Mouse (Mus musculus) G1E (cell line): Measurements from ENCODE around the gene Tspo.

ENCODE experiments used
- CTCF ChIP-seq: IDR thresholded peaks from 2 replicates; pipeline ENCODE4 v1.5.1; 2012; ENCODE audit warnings: low read depth, low read length, inconsistent platforms, mixed read lengths
- GATA1 ChIP-seq: IDR thresholded peaks from 2 replicates; pipeline ENCODE4 v1.6.1; 2012; ENCODE audit warnings: borderline replicate concordance, low read length, inconsistent platforms, mixed read lengths
- GATA2 ChIP-seq: IDR thresholded peaks from 2 replicates; pipeline ENCODE4 v1.6.1; 2012; ENCODE audit warnings: low read depth, low read length, inconsistent platforms, borderline replicate concordance
- POLR2AphosphoS5 ChIP-seq: IDR thresholded peaks from 2 replicates; pipeline ENCODE4 v1.6.1; 2012; ENCODE audit warnings: low read depth, low read length, inconsistent platforms; ENCODE audit not compliant: insufficient replicate concordance
- TAL1 ChIP-seq: conservative IDR thresholded peaks from 2 replicates; pipeline ENCODE4 v1.6.1; 2012; ENCODE audit warnings: low read depth, low read length, inconsistent platforms, mixed read lengths

DNA sequence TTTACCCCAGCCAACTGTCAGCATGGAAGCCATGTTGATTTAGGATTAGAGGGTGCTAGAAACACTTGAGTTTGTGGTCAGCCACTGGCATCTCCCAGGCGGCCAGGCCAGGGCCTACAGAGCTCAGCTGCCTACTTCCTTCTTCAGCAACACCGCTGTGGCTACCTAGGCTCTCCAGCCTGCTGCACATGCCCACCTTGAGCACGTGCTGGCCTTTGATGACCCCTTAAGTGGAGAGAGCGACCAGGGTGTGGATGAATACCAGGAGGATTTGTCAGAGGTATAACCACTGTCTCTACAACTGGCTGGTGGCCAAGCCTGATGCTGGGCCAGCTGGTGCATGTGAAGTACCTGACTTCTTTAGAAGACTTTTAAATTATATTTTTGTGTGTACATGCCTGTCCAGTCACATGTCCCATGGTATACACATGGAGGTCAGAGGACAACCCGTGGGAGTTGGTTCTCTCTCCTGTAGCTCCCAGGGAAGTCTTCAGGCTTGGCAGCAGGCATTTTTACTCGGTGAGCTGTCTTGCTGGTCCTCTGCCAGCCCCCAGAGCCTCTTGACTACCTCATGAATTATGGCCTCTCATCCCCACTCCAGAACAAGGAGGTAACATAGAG, 11.4 kb downstream of the Tspo start:
- TF ChIP-seq CTCF (no peak), GATA1 (no peak), POLR2AphosphoS5 (no peak), TAL1 (no peak), GATA2 (no peak)
